Mouse (Mus musculus): ENCODE measurements at regions not wholly inside any gene's neighbourhood (a gene's known extent, or its start where the extent isn't known, plus 50 kb on each side); places are given as distances from the start of the nearest gene placed in this dataset.

GRCm38 (mm10) chr8:8419360-8420330 lies 241.4 kb downstream of the Efnb2 start:
- Histone ChIP-seq H3K9ac (ENCODE audit: control insufficient read depth, low read depth, low read length, poor library complexity, severe bottlenecking) (no peak overlapping the region), H3K4me3 (ENCODE audit: control insufficient read depth in 1 of 2, insufficient read depth in 1 of 2, low read depth in 2 of 2, low read length in 2 of 2) (no peak overlapping the region), H3K27ac (ENCODE audit: control insufficient read depth, low read depth, low read length) (no peak overlapping the region), H3K27me3 (ENCODE audit: control insufficient read depth in 1 of 2, insufficient read depth in 2 of 2, low read length in 2 of 2) (no peaks in the 10 kb centered on the region), H3K36me3 (ENCODE audit: control insufficient read depth in 1 of 2, insufficient read depth in 2 of 2, low read length in 2 of 2) (no peaks in the 10 kb centered on the region), H3K79me2 (ENCODE audit: control insufficient read depth, insufficient read depth, low read length, poor library complexity) (no peaks in the 10 kb centered on the region), H3K4me1 (ENCODE audit: control insufficient read depth in 1 of 2, insufficient read depth in 2 of 2, low read length in 2 of 2) (no peaks in the 10 kb centered on the region), H3K9me3 (replicated peaks; ENCODE audit: insufficient read depth, low read length) (no peaks in the 10 kb centered on the region)
- no peak for TF ChIP-seq MAZ (IDR thresholded peaks at IDR 0.05; ENCODE audit: low read depth, low read length)
- TF ChIP-seq POLR2A (IDR thresholded peaks at IDR 0.05; ENCODE audit: control insufficient read depth in 1 of 2, insufficient read depth in 1 of 2, low read depth in 1 of 2, low read length in 2 of 2, poor library complexity in 1 of 2): no peak
- TF ChIP-seq SIN3A (IDR thresholded peaks at IDR 0.05; ENCODE audit: low read length): no peak
- no peak for TF ChIP-seq SMC3 (IDR thresholded peaks at IDR 0.05; ENCODE audit: low read depth, low read length)
- no peak for TF ChIP-seq MEF2A (IDR thresholded peaks at IDR 0.05; ENCODE audit: extremely low read depth, insufficient replicate concordance, low read depth, low read length, poor library complexity, severe bottlenecking)
- TF ChIP-seq USF1 (IDR thresholded peaks at IDR 0.05; ENCODE audit: low read depth, low read length): no peak
- DNase-seq (ENCODE audit: low read depth, low spot score): no peak

DNA sequence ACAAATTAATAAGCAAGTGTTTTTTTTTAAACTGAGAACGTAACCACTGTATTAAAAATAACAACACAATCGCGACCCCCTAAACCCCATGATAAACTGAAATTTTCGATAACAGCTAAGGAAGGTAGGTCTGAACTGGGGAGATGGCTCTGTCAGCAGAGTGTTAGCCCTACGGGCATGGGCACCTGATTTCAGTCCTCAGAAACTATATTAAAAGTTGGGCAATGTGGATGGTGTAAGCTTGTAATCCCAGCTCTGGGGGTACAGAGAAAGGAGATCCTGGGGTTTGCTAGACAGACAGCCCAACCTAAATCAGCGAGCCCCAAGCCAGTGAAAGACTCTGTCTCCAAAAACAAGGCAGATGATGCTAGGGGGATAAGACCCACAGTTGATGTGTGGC lies 242.1 kb downstream of the Efnb2 start:
- TF ChIP-seq MYC (IDR thresholded peaks at IDR 0.05; ENCODE audit: low read depth, low read length): no peak
- TF ChIP-seq USF1 (IDR thresholded peaks at IDR 0.05; ENCODE audit: low read depth, low read length): no peak
- no peak for TF ChIP-seq MEF2A (IDR thresholded peaks at IDR 0.05; ENCODE audit: extremely low read depth, insufficient replicate concordance, low read depth, low read length, poor library complexity, severe bottlenecking)
- TF ChIP-seq ZC3H11A (IDR thresholded peaks at IDR 0.05; ENCODE audit: low read depth, low read length): no peak
- no peak for TF ChIP-seq ZMIZ1 (IDR thresholded peaks at IDR 0.05; ENCODE audit: low read depth, low read length)
- TF ChIP-seq JUND (IDR thresholded peaks at IDR 0.05; ENCODE audit: low read depth, low read length): no peak
- no peak for TF ChIP-seq CTCF (IDR thresholded peaks at IDR 0.05 in 2 of 3, conservative IDR thresholded peaks at IDR 0.05 in 1 of 3; ENCODE audit: control insufficient read depth in 1 of 3, insufficient read depth in 1 of 3, low read depth in 2 of 3, low read length in 3 of 3, poor library complexity in 1 of 3, severe bottlenecking in 1 of 3)
- TF ChIP-seq POLR2AphosphoS5 (IDR thresholded peaks at IDR 0.05; ENCODE audit: borderline replicate concordance, low read depth, low read length): no peak
- no peak for TF ChIP-seq ELF1 (IDR thresholded peaks at IDR 0.05; ENCODE audit: low read depth, low read length)
- no peak for TF ChIP-seq MXI1 (IDR thresholded peaks at IDR 0.05; ENCODE audit: low read depth, low read length)
- no peak for TF ChIP-seq USF2 (IDR thresholded peaks at IDR 0.05; ENCODE audit: borderline replicate concordance in 1 of 2, insufficient read depth in 1 of 2, low read depth in 1 of 2, low read length in 2 of 2)
- no peaks in the 10 kb centered on the region for H3K27me3 ChIP-seq (ENCODE audit: control insufficient read depth in 1 of 2, insufficient read depth in 2 of 2, low read length in 2 of 2)
- H3K4me1 ChIP-seq (ENCODE audit: control insufficient read depth in 1 of 2, insufficient read depth in 2 of 2, low read length in 2 of 2): no peaks in the 10 kb centered on the region
- H3K4me3 ChIP-seq (ENCODE audit: control insufficient read depth in 1 of 2, insufficient read depth in 1 of 2, low read depth in 2 of 2, low read length in 2 of 2): no peak overlapping the region
- H3K79me2 ChIP-seq (ENCODE audit: control insufficient read depth, insufficient read depth, low read length, poor library complexity): no peaks in the 10 kb centered on the region
- H3K9ac ChIP-seq (ENCODE audit: control insufficient read depth, low read depth, low read length, poor library complexity, severe bottlenecking): no peak overlapping the region
- H3K9me3 ChIP-seq (replicated peaks; ENCODE audit: insufficient read depth, low read length): no peaks in the 10 kb centered on the region
- no peak overlapping the region for H3K27ac ChIP-seq (ENCODE audit: control insufficient read depth, low read depth, low read length)
- no peak for DNase-seq (ENCODE audit: low read depth, low spot score)
- H3K36me3 ChIP-seq (ENCODE audit: control insufficient read depth in 1 of 2, insufficient read depth in 2 of 2, low read length in 2 of 2): no peaks in the 10 kb centered on the region
